Mouse (Mus musculus) heart, postnatal 14 days (tissue): ENCODE results near the gene Serpina3b. TPM values are rescaled to one million over a fixed set of nuclear protein-coding genes. Genes with fewer than 3 reads are reported as not detected.

Source experiments
- DNase-seq, 2 experiments: peaks; one replicate each; pipeline ENCODE4 v3.0.0; 2021 to 2022
- intact Hi-C: fragments of 180-260 bp; cut with DNase I; formaldehyde crosslinking; loops from one replicate; pipeline ENCODE4 v1.15.1; 2025
- total RNA-seq, 2 experiments: library from RNA; stranded (reverse); gene quantifications; 2 replicates each; pipeline ENCODE4 v1.2.3; 2021

Gene Serpina3b
- total RNA-seq, 2 experiments from 2014 or later = not detected

DNA sequence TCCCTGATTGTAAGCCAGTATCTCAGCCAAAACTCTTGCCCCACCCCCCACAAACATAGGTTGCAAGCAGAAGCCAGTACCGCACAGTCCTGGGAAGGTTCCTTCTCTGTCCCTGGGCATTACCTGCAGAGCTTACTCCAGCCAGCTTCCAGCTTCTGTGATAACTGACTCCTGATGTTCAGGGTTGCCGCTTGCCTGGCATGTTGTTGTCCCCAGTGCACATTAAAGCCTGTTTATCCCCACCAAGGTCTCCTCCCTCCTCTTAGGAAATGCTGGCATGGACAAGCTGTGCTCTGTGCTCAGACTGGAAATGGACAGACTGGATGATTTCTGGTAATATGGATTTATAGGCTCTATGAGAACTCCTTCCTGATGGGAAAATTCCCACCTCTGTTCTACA is 25.9 kb downstream of the Serpina3b start, which contains the start of gene Serpina3c:
Gene Serpina3c (minus strand): TSS at position 215 of the 400 bp plus-strand sequence.
- intact Hi-C loops = no loop called here
- DNase-seq = no peak

GRCm38 (mm10) chr12:104174747-104175146 is 47.0 kb downstream of the Serpina3b start:
- intact Hi-C loops = no loop called here
- DNase-seq = peak in 1 of 2 experiments; percentile 43

DNA sequence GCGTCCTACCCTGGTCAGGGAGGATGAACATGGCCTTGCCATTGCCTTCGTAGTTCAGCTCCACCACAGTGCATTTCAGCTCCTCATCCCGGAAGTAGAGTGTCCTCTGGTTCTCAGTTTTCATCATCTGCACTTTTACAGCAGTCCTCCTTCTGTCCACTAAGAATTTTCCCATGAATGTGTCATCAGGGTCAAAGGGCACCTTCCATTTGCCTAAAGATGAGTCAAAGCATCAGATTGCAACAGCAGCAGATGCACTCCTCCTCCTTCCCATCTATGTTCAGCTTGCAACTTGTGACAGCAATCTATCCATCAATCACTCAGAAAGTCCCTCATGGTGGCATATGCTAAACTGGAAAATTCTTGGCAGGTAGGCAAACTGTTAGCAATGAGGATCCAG is 47.8 kb downstream of the Serpina3b start:
- no peak for DNase-seq
- intact Hi-C loops = no loop called here

GRCm38 (mm10) chr12:104178577-104178976 is 50.8 kb downstream of the Serpina3b start:
- peak in 1 of 2 experiments; percentile 42 for DNase-seq
- intact Hi-C loops = no loop called here

GRCm38 (mm10) chr12:104178987-104179386 is 51.2 kb downstream of the Serpina3b start:
- DNase-seq = no peak
- intact Hi-C loops = no loop called here

DNA sequence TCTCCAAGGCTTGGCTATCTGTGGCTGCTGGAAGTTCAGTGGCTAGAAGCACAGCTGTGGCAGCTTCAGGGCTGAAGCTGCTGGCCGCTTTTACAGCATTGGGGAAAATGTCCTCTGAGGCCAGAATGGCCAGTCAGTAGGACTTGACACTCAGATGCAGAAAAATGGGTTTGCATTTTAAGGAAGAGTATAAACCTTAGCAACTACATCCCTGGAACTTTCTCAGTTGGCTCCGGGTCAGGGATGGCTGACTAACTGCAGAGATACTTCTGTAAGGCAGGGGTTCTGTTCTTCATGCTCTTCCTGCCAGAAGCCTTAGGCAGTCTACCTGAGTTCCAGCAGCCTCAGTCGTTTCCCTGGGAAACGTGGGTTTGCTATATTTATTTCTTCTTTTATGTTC is 57.2 kb downstream of the Serpina3b start:
- DNase-seq = no peak
- intact Hi-C loops = no loop called here

GRCm38 (mm10) chr12:104186041-104186581 is 58.3 kb downstream of the Serpina3b start:
- peak in 1 of 2 experiments; percentile 10 for DNase-seq
- intact Hi-C loops = no loop called here

Other genes with a start within 250 kb of the Serpina3b start
- not detected for gene Serpina1c, start 223.1 kb upstream of the Serpina3b start, total RNA-seq
- not detected for gene Serpina1e, start 169.0 kb upstream of the Serpina3b start, total RNA-seq
- not detected for gene Serpina11, start 138.0 kb upstream of the Serpina3b start, total RNA-seq
- gene Serpina9, start 114.2 kb upstream of the Serpina3b start, total RNA-seq = under 1 TPM in 1 of 2 experiments, not detected in 1; 0.07 TPM
- not detected for gene Serpina12, start 83.6 kb upstream of the Serpina3b start, total RNA-seq
- gene Serpina5, start 26.9 kb upstream of the Serpina3b start, total RNA-seq = not detected
- not detected for gene Serpina3a, start 15.3 kb upstream of the Serpina3b start, total RNA-seq
- gene Serpina3c, start 25.9 kb downstream of the Serpina3b start, total RNA-seq = 1 to 10 TPM in 1 of 2 experiments, under 1 TPM in 1; 0.83 to 2.0 TPM
- gene Serpina3f, start 86.5 kb downstream of the Serpina3b start, total RNA-seq = under 1 TPM in 1 of 2 experiments, not detected in 1; 0.17 TPM
- 1 to 10 TPM; 1.2 to 2.3 TPM for gene Serpina3g, start 108.2 kb downstream of the Serpina3b start, total RNA-seq
- gene Serpina3i, start 135.1 kb downstream of the Serpina3b start, total RNA-seq = under 1 TPM in 1 of 2 experiments, not detected in 1; 0.90 TPM
- gene Serpina3j, start 186.6 kb downstream of the Serpina3b start, total RNA-seq = not detected
- gene Serpina3k, start 210.5 kb downstream of the Serpina3b start, total RNA-seq = not detected
- gene Serpina3m, start 210.5 kb downstream of the Serpina3b start, total RNA-seq = not detected